Mouse (Mus musculus) right cerebral cortex, postnatal 25 days (tissue): Measurements from ENCODE around the gene Psmg3.

Source experiments
- DNase-seq: peaks from one replicate; pipeline ENCODE4 v3.0.0; 2022

Gene Psmg3

DNA sequence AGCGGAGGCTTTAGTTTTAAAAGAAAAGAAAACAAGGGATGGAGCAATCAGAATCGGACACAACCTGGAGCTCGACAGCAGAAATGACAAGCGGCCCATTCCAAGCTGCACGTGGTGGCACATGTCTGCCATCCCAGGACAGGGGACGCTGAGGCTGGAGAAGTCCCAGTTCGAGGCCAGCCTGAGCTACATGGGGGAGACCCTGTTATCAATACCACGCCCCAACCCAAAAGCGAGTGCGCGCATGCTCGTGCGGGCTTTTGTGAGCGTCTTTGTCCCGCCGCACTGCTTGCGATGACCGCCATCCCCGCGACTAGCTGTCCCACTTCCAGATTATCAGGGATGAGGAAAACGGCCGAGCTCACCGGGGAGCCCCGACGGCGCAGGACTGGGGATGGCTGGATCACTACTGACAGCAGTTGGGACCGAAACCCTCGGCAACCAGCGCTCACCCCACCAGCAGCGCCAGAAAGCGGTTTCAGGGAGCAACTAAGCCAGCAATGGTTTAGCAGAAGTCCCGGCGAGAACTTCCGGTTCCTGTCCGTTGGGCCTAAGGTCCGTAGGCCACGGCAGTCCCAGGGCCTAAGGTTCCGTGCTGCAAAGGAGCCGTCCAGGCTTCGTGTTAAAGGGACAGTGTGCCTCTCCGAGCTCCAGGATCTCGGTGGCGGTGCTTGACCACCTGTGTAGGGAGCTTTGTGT, at the start of gene Psmg3, which contains the start of gene Gm26938:
Psmg3 (minus strand) TSS at position 529 of the 699 bp plus-strand sequence.
Gm26938 (minus strand) TSS at position 51 of the 699 bp plus-strand sequence.
- peak; percentile 85 for DNase-seq

DNA sequence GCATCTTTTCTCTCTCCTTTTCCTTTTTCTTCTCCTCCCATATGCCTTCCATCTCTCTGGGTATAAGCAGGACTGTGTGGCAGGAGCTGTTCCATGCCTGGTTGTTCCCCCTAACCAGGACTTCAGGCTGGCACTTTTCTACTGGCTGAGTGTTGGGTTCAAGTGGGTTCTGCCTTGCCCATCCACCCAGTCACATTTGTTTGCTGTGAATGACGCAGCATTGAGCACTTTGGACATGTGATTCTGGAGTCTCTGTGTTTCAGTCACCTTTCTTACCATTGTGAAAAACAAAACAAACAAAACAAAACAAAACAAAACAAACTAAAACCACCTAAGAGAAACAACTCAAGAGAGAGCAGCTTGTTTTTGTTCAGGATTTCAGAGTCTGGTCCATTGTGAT, 44.8 kb upstream of the Psmg3 start:
- no peak for DNase-seq

DNA sequence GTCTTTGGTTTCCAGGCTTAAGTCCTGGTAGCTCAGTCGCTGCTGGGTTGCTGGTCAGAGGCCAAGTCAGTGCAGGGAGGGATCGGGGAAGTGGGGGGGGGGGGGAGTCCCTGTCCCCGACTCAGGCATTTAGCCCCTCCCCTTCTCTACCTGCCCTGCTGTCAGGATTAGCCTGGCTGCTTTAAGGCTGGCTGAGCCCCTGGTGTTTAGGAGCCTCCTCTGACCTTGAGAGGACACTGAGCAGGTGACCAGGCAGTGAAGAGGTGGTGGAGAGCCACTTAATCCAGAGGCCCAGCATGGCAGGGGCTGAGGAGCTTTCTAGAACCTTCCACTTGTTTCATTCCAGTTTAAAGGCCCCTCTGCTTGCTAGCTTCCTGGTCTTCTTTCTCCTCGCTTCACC, 44.2 kb upstream of the Psmg3 start:
- no peak for DNase-seq

DNA sequence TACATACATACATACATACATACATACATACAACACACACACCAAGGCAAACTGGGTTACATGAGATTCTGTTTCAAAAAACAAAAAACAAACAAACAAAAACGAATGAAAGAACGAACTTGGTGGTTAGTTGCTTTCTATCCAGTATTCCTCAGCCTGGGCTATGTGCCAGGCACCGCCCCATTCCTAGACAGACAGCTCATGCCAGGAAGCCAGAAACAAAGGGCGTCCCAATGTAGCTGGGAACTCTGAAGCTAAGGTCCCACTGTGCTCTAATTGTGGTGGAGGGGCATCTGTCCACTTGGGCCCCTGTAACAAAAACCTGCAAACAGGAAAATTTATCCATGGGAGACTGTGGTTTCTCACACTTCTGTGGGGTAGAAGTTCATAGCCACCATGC, 36.1 kb upstream of the Psmg3 start:
- no peak for DNase-seq

DNA sequence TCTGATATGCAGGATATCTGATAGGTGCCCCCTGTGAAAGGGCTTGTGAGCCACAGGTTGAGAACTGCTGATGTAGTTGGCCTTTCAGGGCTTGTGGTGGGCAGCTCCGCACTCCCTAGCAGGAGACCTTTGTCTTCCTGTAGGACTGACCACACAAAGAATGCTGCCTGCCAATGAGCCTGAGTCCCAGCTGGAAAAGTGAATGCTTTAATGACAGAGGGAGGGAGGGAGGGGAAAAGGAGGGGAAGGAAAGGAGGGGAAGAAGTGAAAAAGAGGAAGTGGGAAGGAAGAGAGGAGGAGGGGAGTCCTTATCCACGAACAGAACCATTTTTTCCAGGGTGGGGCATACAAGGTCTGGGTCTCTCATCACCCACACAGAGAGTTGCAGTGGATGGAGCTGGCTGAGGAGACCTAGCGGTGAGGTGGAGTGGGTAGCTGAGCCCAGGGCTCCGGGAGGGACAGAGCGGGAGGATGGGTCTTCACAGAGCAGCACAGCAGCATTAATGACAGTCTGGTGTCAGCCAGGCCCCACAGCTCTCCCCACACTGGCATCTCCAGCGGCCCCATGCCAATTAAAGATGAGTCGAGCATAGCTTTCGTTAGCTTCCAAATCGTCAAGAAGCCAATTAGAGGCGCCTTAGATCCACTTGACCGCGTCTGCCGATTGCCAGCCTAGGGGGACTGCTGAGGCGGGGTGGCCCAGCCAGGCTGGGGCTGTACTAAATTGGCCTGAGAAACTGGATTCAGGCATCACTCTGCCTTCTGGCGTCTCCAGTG, 33.8 kb upstream of the Psmg3 start:
- DNase-seq, result no peak

DNA sequence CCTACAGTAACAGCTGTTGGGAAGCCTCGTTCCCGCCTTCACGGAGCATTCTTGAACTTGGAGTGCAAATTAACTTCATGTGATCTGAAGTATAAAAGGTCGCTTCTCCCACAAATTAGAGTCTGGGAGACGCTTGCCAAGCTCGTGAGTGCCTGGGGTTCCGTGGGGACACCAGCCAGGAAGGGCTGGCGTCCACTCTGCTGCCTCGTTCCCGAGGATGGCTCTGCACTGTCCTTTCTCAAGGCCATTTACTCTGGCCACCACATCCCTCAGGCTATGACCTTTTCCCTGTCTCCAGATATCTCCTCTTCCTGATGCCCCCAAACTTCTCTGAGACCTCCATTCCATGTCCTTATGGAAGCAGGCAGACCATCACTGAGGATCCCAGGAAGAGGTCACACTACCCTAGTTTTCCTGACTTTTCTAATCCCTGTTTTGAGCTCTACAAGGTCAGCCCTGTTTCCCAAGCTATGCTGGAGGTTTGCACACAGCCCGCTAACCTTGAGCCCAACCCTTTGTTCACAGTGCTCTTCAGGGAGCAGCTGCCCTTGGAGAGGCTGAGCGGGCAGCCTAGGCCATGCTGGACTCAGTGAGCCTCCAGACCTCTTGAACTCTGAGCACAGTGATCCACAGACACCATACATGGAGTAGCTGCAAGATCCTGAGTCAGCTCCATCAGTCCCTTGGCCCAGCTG, 23.1 kb upstream of the Psmg3 start:
- DNase-seq, result no peak

DNA sequence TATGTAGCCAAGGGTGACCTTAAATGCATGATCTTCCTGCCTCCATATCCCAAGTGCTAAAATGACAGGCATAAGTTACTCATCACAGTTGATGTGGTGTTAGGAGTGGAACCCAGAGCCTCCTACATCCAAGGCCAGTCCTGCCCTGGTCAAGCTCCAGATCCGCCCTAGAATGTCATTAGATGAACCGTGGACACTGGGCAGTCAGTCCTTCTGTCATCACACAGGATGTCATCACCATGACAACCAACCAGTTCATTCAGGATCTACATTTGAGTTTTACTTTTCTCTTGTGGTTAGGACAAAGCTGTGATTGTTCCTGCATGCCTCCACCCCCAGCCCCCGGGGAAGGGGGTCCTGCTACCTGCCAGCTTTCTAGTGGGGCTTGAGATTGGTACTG, 12.5 kb upstream of the Psmg3 start:
- DNase-seq, result no peak

DNA sequence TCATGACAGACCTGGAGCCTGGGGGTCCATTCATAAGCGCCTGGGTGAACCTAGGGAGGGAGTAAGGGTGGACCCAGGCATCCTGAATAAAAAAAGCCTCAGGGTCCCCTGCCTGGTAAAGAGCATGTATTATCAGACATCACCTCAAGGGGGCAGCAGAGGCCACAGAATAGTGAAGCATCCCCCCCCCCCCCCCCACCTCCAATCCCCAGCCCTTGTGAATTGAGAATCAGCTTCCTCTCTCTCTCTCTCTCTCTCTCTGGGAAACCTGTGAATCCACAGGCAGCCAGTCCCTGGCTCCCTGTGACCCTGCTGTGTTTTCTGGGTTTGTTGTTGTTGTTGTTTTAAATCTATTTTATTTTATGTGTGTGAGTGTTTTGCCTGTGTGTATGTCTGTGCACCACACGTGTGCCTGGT, 11.8 kb upstream of the Psmg3 start:
- DNase-seq, result peak; percentile 34

DNA sequence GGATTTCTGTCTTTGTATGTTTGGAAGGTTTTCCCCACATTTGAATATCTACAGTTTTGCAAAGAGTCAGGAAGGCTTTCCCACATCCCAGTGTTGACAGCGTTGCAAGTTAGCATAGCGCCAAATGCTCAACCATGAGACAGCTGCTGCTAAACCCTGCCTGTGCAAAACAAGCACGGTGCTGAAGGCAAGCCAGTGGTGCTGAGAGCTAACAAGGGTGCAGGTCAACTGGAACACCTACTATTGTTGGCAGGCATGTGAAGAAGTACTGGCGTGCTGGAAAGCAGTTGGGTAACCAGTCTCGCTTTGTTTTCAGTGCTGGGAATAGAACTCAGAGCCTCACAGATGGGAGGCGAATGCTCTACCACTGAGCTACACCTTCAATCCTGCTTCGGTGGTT, 9.0 kb upstream of the Psmg3 start:
- DNase-seq, result no peak

DNA sequence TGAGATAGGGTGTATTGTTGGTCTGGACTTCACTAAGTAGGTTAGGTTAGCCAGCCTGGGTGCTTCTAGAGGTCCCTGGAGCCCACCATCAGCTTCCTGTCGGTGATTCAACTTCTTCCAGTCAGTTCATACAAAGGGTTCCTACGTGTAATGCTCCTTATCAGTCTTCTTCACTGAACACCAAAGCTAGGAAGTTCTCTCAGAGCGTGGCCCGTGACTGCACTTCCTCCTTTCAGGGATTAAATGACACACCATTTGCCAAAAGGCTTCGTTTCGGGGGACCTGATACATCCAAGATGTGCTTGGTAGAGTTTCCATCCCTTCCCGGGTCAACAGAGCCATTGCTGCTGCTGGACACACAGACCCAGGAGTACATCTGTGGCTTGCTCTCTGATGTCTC, 5.4 kb upstream of the Psmg3 start:
- DNase-seq, result no peak

DNA sequence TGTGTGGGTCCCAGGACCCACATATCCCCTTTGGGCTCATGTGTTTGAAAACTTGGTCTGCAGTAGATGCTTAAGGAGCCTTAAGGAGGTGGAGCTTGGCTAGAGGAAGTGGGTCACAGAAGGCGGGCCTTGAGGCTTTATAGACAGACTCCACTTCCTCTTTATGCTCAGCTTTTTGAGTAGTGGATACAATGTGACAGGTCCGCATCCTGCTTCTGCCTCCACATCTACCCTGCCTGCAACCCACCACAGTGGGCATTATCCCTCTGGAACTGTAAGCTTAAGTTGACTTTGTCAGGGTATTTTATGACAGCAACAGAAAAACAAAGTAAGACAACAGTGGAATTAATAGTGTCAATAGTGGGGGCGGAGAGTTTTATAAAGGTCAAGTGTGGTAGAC, 4.0 kb upstream of the Psmg3 start:
- no peak for DNase-seq

DNA sequence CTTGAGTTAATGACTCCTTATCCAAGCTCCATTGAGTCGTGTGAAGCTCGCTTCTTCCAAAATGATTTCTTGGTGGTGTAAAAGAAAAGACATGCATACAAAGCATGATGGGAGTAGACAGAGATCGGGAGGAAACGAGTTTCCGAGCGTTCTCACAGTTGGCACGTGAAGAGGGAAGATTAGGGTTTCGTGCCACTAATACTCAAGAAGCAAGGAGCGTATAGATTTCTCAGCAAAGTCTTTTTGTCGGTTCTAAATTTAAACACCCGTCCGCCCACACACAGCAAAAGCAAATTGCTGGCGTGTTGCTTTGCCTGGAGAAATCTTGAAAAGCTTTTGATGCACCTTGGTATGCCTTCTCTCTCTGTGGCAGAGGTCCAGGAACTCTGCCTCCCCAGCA, 2.7 kb upstream of the Psmg3 start:
- DNase-seq, result peak; percentile 33

DNA sequence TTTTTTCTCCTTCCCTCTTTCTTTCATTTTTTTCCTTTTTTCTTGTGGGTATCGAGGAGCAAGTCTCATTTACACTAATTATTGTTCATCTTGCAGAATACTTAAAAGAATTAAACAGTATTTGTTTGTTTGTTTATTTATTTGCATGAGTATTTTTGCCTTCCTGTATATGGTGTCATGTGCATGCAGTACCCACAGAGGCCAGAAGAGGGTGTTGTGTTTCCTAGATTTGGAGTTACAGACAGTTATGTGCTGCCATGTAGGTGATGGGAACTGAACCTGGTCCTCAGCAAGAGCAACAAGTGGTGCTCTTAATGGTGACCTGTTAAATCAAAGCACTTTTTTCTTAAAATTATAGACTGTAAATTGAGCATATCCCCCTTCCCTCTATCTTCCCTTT, 908 bp upstream of the Psmg3 start:
- no peak for DNase-seq

DNA sequence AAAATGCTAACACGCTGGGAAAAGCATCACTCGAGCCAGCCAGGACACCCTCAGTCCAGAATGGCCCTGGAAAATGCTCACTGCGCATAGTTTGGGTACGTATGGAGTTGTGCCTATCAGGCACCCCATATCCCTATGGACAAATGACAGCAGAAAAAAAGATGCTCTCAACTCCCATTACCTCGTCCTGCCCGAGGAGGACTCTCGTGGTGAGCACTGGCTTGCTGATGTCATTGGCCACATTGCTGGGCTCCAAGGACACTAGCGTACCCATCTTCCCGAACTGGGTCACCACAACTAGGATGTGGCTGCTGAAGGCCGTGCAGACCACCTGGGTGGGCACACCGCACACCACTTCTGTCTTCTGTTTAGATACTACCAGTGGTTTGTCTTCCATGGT, 738 bp downstream of the Psmg3 start:
- no peak for DNase-seq

DNA sequence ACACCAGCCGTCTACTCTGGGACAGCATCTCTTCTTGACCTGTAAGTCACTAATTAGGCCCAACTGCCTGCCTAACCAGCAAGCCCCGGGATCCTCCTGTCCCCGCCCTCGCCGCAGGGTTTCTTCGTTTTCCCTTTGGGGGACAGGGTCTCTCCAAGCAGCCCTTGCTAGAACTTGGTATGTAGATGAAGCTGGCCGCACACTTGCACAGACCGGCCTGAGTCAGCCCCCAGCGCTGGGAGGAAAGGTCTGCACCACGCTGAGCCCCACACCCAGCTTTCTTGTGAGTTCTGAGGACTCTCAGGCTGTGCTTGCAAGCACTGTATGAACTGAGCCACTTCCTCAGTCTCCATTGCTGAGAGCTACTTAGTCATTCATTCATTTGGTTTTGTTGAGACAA, 2.2 kb downstream of the Psmg3 start:
- no peak for DNase-seq

DNA sequence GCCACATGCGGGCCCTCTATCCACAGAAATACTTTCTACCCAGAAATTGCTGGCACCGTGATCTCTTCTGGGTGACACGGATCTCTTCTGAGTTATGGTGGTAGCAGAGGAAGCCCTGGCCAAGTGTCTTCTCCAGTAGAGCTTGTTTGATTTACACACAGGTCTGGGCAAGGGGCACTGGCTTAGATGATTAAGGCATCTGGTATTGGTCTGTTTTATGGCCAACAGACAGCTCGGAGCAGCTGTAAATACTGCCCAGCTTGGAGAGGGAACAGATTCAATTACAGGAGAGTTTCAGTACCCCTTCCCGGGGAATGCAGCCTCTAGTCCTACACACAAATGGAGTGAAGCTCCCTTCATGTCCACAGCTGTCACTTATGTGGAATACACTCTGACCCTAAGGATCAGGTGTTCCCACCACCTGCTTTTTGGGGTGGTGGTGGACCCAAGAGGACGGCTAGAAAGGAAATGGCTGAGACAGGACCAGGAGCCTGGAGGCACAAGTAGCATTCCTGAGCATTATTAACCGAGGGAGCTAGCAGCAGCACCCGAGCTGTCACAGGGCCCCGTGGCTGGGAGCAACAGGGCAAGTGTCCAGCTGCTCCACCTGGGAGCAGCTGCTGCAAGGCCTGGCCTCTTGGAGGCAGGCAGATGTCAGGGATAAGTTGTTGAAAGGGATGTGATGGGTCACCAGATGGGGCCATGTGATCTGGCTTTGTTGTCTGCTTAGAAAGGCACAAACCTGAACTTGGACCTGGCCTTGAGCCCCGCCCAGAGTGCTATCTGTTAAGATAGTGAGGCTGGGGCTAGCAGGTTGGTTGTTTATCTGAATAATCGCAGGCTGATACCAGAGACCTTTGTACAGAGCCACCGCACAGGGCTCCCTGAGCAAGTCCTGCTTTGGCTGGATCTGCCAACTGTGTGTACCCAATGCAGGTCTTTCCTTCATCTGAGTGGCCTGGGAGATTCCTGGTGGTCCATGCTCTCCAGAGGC, 4.9 kb downstream of the Psmg3 start:
- no peak for DNase-seq

DNA sequence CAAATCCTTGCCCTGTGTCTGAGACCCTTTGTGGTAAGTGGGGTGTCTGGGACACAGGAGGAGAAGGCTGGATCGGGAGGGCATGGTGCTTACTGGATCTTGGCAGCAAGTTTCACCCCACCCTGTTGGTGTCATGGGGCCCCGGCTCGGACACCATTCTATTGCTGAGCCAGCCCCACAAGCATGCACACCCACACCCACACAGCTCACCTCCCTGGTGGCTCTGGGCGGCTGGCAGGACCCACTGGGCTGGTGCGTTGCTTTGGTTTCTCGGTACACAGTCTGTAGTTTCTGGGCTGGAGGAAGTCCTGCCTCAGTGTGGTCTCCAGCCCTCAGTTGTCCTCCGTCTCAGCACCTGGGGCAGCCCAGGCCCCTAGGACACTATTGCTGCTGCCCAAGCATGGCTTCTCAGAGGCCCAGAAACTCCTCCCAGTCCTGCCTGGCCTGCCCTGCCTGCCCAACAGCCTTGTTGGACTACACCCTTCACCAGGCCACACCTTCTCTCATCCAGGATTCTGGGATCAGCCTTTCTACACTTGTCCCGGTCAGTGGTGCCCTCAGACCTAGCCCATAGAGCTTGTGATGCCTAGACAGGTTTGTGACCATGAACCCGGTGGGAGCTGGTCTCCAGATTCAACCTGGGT, 7.0 kb downstream of the Psmg3 start, which contains the start of gene Tmem184a:
Tmem184a (minus strand) TSS at position 380 of the 644 bp plus-strand sequence.
- DNase-seq, result no peak

DNA sequence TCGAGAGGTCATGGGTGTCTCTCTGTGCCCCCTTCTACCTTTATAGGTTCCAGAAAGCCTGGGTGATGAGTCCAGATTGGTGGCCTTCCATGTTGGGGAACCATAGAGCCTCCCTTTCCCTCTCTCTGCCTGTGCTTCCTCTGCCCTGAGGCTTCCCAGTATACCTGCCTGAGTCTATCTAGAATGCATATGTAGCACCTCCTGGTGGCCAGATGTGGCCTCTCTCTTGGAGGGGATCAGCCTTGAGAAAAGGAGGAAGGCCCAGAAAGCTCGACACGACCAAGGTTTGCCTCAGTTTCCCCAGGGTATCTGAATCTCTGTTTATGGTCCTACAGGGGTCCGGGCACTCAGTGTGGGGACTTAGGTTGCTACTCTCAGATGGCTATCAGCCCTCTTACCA, 7.9 kb downstream of the Psmg3 start:
- DNase-seq, result no peak

DNA sequence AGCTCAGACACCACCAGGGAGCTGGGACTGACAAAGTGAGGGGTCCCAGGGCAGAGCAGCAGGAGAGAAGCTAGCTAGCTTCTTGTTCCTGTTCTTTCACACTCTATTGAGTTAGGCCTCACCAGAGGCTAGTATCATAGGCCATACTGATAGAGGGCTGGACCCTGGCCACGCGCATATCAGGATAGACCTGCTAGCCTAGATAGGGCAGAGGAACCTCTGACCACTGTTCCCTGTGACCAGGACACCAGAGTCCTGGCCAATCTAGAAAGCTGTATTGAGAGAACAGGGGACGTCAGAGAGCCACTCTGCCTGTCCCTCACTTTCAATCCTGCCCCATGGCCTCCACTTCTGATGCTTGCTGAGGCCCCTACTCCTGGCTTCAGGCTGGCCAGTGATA, 8.6 kb downstream of the Psmg3 start:
- no peak for DNase-seq

DNA sequence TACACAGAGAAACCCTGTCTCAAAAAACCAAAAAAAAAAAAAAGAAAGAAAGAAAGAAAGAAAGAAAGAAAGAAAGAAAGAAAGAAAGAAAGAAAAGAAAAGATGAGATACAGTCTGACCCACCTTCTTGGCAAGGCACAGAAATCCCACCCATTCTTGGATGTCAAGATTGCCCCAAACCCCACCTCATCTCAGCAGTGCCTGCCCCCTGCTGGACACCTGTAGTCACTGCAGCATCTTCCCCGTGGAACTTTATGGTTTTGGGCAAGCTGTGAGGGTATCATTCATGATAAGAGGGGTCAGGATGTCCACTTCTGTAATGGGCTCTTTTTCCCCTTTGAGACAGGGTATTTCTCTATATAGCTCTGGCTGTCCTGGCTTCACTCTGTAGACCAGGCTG, 9.4 kb downstream of the Psmg3 start:
- no peak for DNase-seq

DNA sequence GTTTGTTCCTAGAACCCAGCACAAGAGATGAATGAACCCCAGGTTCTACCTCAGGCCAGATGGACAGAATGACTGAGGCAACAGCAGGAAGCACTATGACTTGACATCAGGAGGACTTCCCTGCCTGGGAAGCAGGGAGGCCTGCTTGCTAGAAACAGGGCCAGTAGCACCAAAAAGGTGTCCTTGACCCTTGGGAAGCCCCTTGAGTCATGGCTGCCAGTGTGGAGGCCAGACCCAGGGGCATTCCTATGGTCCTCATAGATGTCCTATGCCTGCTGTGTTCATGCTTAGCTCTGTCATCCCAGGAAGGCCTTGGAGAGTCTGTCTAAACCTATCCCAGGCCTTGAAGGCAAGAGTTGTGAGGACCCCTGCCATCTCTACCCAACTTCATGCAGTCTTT, 10.2 kb downstream of the Psmg3 start:
- no peak for DNase-seq

DNA sequence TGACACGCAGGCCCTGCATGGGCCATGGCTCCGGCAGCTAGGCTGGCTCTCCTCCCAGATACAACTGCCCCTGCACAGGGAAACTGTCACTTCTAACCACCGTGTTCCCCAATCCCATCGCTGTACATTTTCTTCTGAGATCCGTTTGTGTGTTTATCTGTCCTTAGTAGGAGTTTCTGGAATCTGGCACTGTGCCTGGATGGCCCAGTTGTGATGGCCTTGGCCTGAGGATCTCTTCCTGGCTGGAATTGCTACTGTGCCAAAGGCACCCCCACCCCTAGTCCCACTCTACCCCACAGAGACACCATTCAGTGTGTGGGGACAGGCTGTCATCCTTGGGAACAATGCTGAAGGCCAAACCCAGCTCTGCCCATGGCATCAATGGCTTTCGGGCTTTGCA, 10.7 kb downstream of the Psmg3 start:
- DNase-seq, result no peak
